Mouse (Mus musculus) kidney, adult 9 months (tissue): Measurements from ENCODE around the gene Rfx2.

Source experiments
- DNase-seq: peaks from one replicate; pipeline ENCODE4 v3.0.0; 2022

The Rfx2 gene

GRCm38 (mm10) chr17:56831111-56831816 is 451 bp upstream of the Rfx2 start:
- DNase-seq, result peak; percentile 99

- DNase-seq, result no peak
Observed at GRCm38 (mm10) chr17:56829795-56830194, 1.0 kb downstream of the Rfx2 start.

- no peak for DNase-seq
Observed at GRCm38 (mm10) chr17:56829171-56829570, 1.6 kb downstream of the Rfx2 start.

- DNase-seq, result no peak
Observed at GRCm38 (mm10) chr17:56826718-56827117, 4.1 kb downstream of the Rfx2 start.

- DNase-seq, result no peak
Observed at GRCm38 (mm10) chr17:56823352-56823751, 7.5 kb downstream of the Rfx2 start.

DNA sequence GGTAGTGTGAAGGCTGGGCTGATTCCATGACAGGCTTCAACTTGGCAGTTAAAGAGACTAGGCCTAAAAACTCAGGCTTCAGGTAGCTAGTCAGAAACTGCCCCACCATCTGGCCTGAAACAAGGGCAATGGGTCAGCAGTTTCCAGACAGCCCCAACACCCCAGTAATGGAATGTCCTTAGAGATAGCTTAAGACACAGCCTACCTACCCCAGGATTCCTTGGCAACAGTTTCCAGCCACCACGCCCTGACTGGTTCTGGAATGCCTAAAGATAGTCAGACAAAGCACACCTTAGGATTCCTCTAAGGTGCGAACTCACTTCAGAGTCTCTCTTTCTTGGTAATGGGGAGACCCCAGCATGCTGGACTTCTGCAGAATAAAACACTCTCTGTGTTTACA is 8.4 kb downstream of the Rfx2 start:
- DNase-seq, result no peak

DNA sequence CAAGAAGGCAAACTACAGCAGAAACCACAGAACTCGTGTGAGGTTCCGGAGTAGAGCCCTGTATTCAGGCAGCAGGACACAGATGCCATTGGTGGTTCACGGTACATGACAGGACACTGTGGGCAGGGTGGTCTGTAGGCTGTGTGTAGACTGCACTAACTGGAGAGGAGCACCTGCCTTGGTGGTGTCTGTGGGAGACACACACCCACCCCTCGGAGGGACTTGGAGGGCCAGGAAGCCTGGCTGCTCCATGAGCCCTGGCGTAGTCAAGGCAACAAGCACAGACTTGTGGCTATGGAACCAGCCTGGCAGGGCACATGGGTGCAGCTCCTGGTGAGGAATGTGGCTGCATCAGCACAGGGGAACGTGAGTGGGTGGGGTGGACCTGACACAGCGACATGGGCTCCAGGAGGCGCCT is 11.1 kb downstream of the Rfx2 start:
- no peak for DNase-seq

DNA sequence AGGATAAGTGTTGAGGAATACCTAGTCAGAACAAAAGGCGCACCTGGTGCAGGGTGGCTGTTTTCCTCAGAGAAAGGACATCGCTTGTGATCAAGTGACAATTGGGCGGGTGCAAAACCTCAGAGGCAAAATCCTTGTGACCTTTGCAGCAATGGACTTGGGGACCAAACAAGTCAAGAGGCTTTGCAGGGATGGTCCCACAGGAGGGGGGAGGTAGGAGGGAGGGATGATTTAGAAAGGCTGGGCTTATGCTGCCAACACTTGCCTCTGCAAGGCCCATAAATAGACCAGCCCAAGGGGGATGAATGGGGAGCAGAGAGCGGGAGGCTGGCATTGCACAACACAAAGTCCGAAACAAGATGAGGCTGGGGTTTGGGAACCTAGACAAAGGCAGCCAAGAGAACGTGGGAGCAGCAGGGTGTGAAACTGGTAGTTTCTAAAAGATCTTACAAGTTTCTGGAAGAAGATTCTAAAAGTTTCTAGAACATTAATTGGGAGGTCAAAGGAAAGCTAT is 11.7 kb downstream of the Rfx2 start:
- no peak for DNase-seq

GRCm38 (mm10) chr17:56818067-56818636 is 12.7 kb downstream of the Rfx2 start:
- peak; percentile 31 for DNase-seq

DNA sequence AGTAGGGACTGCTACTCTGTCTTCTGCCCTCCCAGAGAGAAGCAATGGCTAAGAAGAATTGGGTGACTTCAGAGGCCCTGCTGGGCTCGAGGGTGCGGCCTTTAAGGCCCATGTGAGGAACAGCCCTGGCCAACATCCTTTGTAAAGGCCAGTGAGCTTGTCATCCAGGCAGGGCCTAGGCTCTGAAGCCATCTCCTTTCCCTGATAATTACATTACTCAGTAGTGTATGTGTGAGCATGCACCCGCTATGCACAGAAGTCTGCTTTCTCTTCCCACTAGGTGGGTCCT is 15.8 kb downstream of the Rfx2 start:
- DNase-seq, result no peak

GRCm38 (mm10) chr17:56814316-56815056 is 16.3 kb downstream of the Rfx2 start:
- DNase-seq, result peak; percentile 44

DNA sequence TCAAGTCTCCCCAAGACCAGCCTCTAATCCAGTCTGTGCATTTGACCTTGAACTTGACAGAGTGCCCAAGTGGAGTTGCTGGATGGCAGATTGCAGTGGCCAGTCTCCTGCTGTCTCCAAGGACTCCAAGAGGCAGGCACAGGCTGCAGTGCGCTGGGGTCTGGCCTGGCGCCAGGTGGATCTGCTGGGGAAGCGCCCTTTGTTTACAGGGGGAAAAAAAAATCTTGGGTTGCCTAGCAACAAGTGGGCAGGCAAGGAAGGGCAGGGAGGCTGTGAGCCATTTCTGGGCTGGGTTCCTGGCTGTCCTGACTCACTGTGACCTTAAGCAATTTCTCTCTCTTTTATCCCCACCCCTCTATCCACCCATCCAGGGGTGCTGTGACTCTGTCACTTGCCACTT is 20.6 kb downstream of the Rfx2 start:
- peak; percentile 77 for DNase-seq

- DNase-seq, result peak; percentile 79
Observed at GRCm38 (mm10) chr17:56808518-56808917, 22.3 kb downstream of the Rfx2 start.

DNA sequence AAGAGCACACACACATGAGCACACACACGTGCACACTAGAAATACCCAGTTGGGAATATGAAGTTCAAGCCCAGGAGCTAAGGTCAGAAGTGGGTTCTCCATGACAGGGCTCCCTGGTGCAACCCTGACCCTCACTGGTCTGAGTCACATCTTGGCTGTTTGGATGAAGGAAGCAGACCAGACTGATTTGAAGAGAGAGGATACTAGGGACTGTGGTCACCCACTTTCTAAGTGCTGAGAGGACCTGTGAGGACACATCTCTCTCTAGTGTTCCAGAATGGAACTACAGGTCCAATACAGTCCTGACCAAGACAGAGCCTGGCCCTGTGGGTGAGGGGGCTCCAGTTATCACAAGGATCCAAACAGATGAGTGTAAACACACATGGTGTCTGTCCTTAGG is 25.0 kb downstream of the Rfx2 start:
- no peak for DNase-seq

DNA sequence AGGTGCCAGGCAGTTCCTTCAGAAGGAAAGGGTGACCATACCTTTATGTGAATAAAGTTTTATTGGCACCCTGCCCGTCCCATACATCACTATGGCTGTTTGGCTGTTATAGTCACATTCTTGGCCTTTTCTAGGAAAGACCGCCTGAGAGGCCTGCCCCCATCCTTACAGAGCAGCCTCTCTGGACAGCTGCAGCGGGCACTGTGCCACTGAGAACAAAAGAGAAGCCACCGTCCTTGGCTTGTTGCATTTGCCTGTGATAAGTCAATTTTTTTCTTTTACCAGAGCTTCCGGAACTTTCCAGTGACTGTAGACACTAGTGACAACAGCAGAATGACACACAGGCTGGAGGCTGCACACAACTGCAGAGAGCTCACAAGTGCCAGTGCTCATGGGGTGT is 25.9 kb downstream of the Rfx2 start:
- DNase-seq, result no peak

- DNase-seq, result no peak
Observed at GRCm38 (mm10) chr17:56802065-56802464, 28.7 kb downstream of the Rfx2 start.

DNA sequence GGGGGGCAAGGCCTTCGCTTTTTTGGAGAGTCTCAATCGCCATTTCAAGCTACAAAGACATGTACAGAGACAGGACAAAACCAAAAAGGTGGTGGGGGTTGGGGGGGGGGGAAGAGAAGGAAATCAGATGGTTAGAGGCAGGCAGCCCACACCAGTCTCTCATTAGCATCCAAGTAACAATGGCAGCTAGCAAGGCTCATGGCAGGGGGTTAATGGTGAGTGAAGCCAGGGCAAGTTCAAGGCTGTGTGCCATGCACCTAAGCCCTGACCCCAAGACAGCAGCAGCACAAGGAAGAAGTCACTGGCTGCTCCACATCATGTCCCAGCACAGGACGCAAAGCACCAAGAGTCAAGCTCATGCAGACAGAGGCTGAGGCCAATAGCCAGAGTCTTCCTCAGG is 31.5 kb downstream of the Rfx2 start:
- DNase-seq, result no peak

- DNase-seq, result no peak
Observed at GRCm38 (mm10) chr17:56793614-56794319, 37.0 kb downstream of the Rfx2 start.

GRCm38 (mm10) chr17:56792588-56792987 is 38.2 kb downstream of the Rfx2 start:
- no peak for DNase-seq

GRCm38 (mm10) chr17:56789286-56789685 is 41.5 kb downstream of the Rfx2 start:
- DNase-seq, result no peak

DNA sequence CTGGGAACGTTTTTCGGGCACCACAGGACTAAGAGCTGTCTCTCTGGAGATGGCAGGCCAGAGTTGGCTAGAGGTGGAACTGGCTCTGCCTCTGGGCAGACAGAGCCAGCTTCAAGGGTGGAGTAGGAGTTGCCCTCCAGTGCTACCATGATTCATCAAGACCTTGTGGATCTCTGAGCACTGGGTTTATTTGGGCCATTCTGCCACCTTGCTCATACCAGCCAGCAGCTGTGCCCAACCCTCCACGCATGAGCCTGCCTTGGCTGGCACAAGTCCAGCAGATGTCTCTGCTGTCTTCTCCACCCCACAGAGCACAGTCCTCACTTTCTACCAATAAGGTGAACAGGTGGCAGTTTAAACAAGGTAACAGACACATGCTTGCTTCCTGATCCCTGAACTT is 41.9 kb downstream of the Rfx2 start:
- no peak for DNase-seq

DNA sequence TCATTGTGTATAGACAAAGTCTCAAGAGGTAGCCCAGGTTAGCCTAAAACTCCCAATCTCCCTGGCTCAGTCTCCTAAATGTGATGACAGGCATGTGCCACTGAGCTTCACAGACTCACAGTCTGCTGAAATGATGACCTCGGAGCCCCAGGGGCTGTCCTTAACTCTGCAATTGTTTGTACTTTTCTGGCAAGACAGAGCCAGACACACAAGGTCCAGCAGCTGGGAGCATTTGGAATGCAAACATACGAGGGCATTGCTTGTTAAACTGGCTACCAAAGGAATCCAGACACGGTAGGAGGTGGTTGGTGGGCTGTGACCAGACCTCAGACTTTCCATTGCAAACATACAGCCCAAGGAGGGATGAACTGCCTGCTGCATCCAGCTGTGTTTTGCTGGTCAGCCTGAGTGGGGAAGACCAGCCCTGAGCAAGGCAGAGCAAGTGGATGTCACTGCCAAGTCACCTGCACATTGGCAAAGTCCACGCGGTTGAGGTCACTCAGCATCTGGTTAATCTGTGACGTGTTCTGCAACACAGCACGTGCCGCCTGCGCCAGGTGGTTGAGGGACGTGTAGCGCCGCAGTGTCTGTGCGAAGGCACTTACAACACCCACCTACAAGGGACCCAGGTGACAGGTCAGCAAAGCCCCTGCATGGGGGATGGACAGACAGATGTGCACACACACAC is 50.4 kb downstream of the Rfx2 start:
- DNase-seq, result peak; percentile 81

DNA sequence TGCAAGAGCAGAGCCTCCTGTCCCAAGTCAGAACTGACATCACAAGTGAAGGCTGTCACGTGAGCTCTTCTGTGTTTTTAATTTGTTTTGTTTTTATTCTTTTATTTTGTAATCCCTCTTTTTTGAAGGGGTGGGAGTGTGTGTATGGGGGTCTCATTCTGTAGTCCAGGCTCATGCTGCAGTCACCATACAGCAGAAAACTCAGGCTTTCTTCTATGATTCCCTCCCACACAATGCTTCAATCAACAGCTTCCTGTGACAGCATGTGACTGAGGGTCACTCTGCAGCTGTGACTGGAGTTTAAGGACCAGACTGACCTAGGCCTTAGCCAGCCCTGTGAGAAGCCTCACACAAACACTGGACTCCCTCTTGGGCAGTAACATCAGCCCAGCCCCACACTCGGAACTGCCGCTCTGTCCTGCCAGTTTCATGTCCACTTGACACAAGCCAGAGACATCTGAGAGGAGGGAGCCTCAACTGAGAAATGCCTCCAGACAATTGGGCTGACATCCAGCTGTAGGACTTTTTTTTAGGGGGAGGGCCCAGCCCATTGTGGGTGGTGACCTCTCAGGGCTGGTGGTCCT is 51.9 kb downstream of the Rfx2 start:
- no peak for DNase-seq
